Mouse (Mus musculus) cortical plate, adult 2 months (tissue): Measurements from ENCODE around the gene Ccdc39.

ENCODE experiments used
- CTCF ChIP-seq: fragments of 200-500 bp; IDR thresholded peaks from 2 replicates; pipeline ENCODE4 v1.5.1; 2011; ENCODE audit warnings: mild to moderate bottlenecking, control low read depth, low read length; ENCODE audit not compliant: insufficient read depth; ENCODE audit errors: extremely low read depth
- POLR2A ChIP-seq: fragments of 200-500 bp; IDR thresholded peaks from 2 replicates; pipeline ENCODE4 v1.6.1; 2011; ENCODE audit warnings: mild to moderate bottlenecking, low read length, control low read depth; ENCODE audit not compliant: insufficient read depth; ENCODE audit errors: extremely low read depth

DNA sequence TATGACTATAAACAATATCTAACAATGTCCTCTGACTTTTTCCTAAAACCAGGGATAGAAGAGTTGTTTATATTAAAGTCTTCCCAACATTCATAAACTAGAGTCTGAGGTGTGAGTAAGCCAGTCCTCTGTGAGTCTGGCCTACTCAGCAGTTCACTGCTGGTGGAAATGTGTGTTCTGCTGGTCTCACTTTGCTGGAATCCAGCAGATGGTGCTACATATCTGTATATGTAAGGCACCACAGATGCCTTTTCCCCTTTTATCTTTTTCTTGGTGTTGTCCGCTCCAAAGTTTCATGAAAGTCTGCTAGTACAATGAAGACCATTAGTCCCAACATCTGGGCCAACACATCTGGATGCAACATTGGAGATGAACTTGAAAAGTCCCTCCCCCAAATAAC is 9.0 kb upstream of the Ccdc39 start:
- TF ChIP-seq POLR2A (no peak), CTCF (peak; percentile 61; the same call in 1 of the 2 replicates)
